Mouse (Mus musculus) kidney, embryonic 16.5 days (tissue): ENCODE data around the gene Olfr564. TPM values are rescaled to one million over a fixed set of nuclear protein-coding genes. Genes with fewer than 3 reads are reported as not detected.

Source experiments
- ATAC-seq: fragments of 200-750 bp; cut with Nextera tagmentation; 2 replicates; pipeline ENCODE4 v1.8.0; 2017; ENCODE audit warnings: moderate TSS enrichment; ENCODE audit not compliant: low FRiP score, low TSS enrichment
- H3K27ac ChIP-seq: fragments of 300-500 bp; sonication (generic); 2 replicates; pipeline ENCODE4 v1.5.1; 2014; ENCODE audit warnings: low read length
- H3K27me3 ChIP-seq: fragments of 300-500 bp; sonication (generic); 2 replicates; pipeline ENCODE4 v1.6.1; 2014; ENCODE audit warnings: low read length, control low read depth, mixed read lengths; ENCODE audit not compliant: insufficient read depth
- H3K36me3 ChIP-seq: fragments of 300-500 bp; sonication (generic); 2 replicates; pipeline ENCODE4 v1.6.1; 2014; ENCODE audit warnings: low read length, control low read depth, mixed read lengths; ENCODE audit not compliant: insufficient read depth
- H3K4me1 ChIP-seq: fragments of 300-500 bp; sonication (generic); 2 replicates; pipeline ENCODE4 v1.6.1; 2014; ENCODE audit warnings: low read length, control low read depth, mixed read lengths; ENCODE audit not compliant: insufficient read depth
- H3K4me2 ChIP-seq: fragments of 300-500 bp; sonication (generic); replicated peaks from 2 replicates; pipeline ENCODE4 v1.6.1; 2014; ENCODE audit warnings: low read depth, low read length
- H3K4me3 ChIP-seq: fragments of 300-500 bp; sonication (generic); 2 replicates; pipeline ENCODE4 v1.5.1; 2014; ENCODE audit warnings: mild to moderate bottlenecking, low read length
- H3K9ac ChIP-seq: fragments of 300-500 bp; sonication (generic); replicated peaks from 2 replicates; pipeline ENCODE4 v1.6.1; 2014; ENCODE audit warnings: low read length
- H3K9me3 ChIP-seq: fragments of 300-500 bp; sonication (generic); 2 replicates; pipeline ENCODE4 v1.6.1; 2016; ENCODE audit warnings: low read length, control low read depth
- WGBS: fragments of 180-500 bp; shearing (Covaris S2); extraction: QIAGEN DNeasy Blood & Tissue Kit; methylation state at CpG from one replicate; pipeline ENCODE4 v1.1.7; 2014; 5-methylcytosine and 5-hydroxymethylcytosine counted together
- polyA plus RNA-seq: library from polyadenylated mRNA; unstranded; fragments of >200 nt; fragmentation: Nextera tagmentation; extraction: Ambion mirVana; gene quantifications from 2 replicates; pipeline ENCODE4 v1.2.1, GENCODE M21; 2015

The Olfr564 gene
- polyA plus RNA-seq = not detected in 2 replicates

GRCm38 (mm10) chr7:102803180-102803579, at the start of gene Olfr564:
Gene Olfr564 (plus strand): TSS chr7:102803480.
- no peak within 1 kb of the TSS for H3K4me3 ChIP-seq
- no peaks in the 10 kb centered on the region for H3K27me3 ChIP-seq
- no peak for ATAC-seq
- H3K9ac ChIP-seq = no peak within 1 kb of the TSS
- no peaks in the 10 kb centered on the region for H3K36me3 ChIP-seq
- no peaks in the 10 kb centered on the region for H3K9me3 ChIP-seq
- H3K27ac ChIP-seq = no peak within 1 kb of the TSS
- no peak within 1 kb of the TSS for H3K4me2 ChIP-seq
- no peaks in the 10 kb centered on the region for H3K4me1 ChIP-seq

- 79% methylated on average over 4 of the region's 4 CpGs for WGBS
- ATAC-seq = no peak
Measured at GRCm38 (mm10) chr7:102759266-102759665, 44.0 kb upstream of the Olfr564 start, which contains the start of the genes Olfr560 and Olfr78. Gene Olfr560 (minus strand): TSS chr7:102759366. Gene Olfr78 (minus strand): TSS chr7:102759471.

GRCm38 (mm10) chr7:102770921-102771320, 32.4 kb upstream of the Olfr564 start, which contains the start of gene Olfr561:
Gene Olfr561 (plus strand): TSS chr7:102771221.
- no peaks in the 10 kb centered on the region for H3K9me3 ChIP-seq
- H3K9ac ChIP-seq = no peak within 1 kb of the TSS
- no peak within 1 kb of the TSS for H3K4me3 ChIP-seq
- ATAC-seq = no peak
- 83% methylated on average over 2 of the region's 2 CpGs for WGBS
- no peaks in the 10 kb centered on the region for H3K4me1 ChIP-seq
- no peaks in the 10 kb centered on the region for H3K27me3 ChIP-seq
- no peaks in the 10 kb centered on the region for H3K36me3 ChIP-seq
- H3K27ac ChIP-seq = no peak within 1 kb of the TSS
- no peak within 1 kb of the TSS for H3K4me2 ChIP-seq

More at GRCm38 (mm10) chr7:102759266-102759665, 44.0 kb upstream of the Olfr564 start, which contains the start of the genes Olfr560 and Olfr78:
- Histone ChIP-seq H3K4me1 (no peaks in the 10 kb centered on the region), H3K27ac (no peak within 1 kb of the TSS), H3K9ac (no peak within 1 kb of the TSS), H3K36me3 (no peaks in the 10 kb centered on the region), H3K4me3 (no peak within 1 kb of the TSS), H3K4me2 (no peak within 1 kb of the TSS), H3K27me3 (no peaks in the 10 kb centered on the region), H3K9me3 (no peaks in the 10 kb centered on the region)

Other genes with a start within 250 kb of the Olfr564 start
- gene Trim21, start 238.0 kb upstream of the Olfr564 start, polyA plus RNA-seq = 0.42 and 0.77 TPM in 2 replicates
- not detected in 2 replicates for gene Olfr550, start 232.0 kb upstream of the Olfr564 start, polyA plus RNA-seq
- not detected in 2 replicates for gene Olfr551, start 211.6 kb upstream of the Olfr564 start, polyA plus RNA-seq
- gene Olfr552, start 205.7 kb upstream of the Olfr564 start, polyA plus RNA-seq = not detected in 2 replicates
- not detected in 2 replicates for gene Olfr553, start 185.3 kb upstream of the Olfr564 start, polyA plus RNA-seq
- gene Olfr554, start 165.0 kb upstream of the Olfr564 start, polyA plus RNA-seq = not detected in 2 replicates
- not detected in 2 replicates for gene Olfr555, start 144.7 kb upstream of the Olfr564 start, polyA plus RNA-seq
- gene Olfr556, start 138.6 kb upstream of the Olfr564 start, polyA plus RNA-seq = not detected in 2 replicates
- gene Trim68, start 116.2 kb upstream of the Olfr564 start, polyA plus RNA-seq = 14.2 and 14.6 TPM in 2 replicates
- not detected in 2 replicates for gene Olfr557, start 107.6 kb upstream of the Olfr564 start, polyA plus RNA-seq
- gene Olfr558, start 101.3 kb upstream of the Olfr564 start, polyA plus RNA-seq = 0.92 and 1.1 TPM in 2 replicates
- not detected in 2 replicates for gene Olfr33, start 84.4 kb upstream of the Olfr564 start, polyA plus RNA-seq
- not detected in 2 replicates for gene Olfr559, start 76.0 kb upstream of the Olfr564 start, polyA plus RNA-seq
- not detected in 2 replicates for gene Olfr560, start 44.1 kb upstream of the Olfr564 start, polyA plus RNA-seq
- 0.58 and 0.89 TPM in 2 replicates for gene Olfr78, start 44.0 kb upstream of the Olfr564 start, polyA plus RNA-seq
- not detected in 2 replicates for gene Olfr561, start 32.3 kb upstream of the Olfr564 start, polyA plus RNA-seq
- not detected in 2 replicates for gene Olfr566, start 55.3 kb downstream of the Olfr564 start, polyA plus RNA-seq
- gene Olfr568, start 73.6 kb downstream of the Olfr564 start, polyA plus RNA-seq = not detected in 2 replicates
- not detected in 2 replicates for gene Olfr569, start 87.4 kb downstream of the Olfr564 start, polyA plus RNA-seq
- gene Olfr570, start 91.1 kb downstream of the Olfr564 start, polyA plus RNA-seq = not detected in 2 replicates
- not detected in 2 replicates for gene Olfr571, start 114.1 kb downstream of the Olfr564 start, polyA plus RNA-seq
- gene Olfr572, start 120.9 kb downstream of the Olfr564 start, polyA plus RNA-seq = not detected in 2 replicates
- not detected in 2 replicates for gene Olfr573-ps1, start 139.1 kb downstream of the Olfr564 start, polyA plus RNA-seq
- not detected in 2 replicates for gene Olfr574, start 145.0 kb downstream of the Olfr564 start, polyA plus RNA-seq
- gene Olfr575, start 155.3 kb downstream of the Olfr564 start, polyA plus RNA-seq = not detected in 2 replicates
- gene Olfr576, start 159.2 kb downstream of the Olfr564 start, polyA plus RNA-seq = not detected in 2 replicates
- not detected in 2 replicates for gene Olfr577, start 172.5 kb downstream of the Olfr564 start, polyA plus RNA-seq
- gene Olfr578, start 185.8 kb downstream of the Olfr564 start, polyA plus RNA-seq = not detected in 2 replicates
- not detected in 2 replicates for gene Olfr582, start 234.5 kb downstream of the Olfr564 start, polyA plus RNA-seq
- not detected in 2 replicates for gene Olfr583, start 247.8 kb downstream of the Olfr564 start, polyA plus RNA-seq